Comparison of ENCODE assay signal across 1 mouse cellular context in the genomic region with DNA sequence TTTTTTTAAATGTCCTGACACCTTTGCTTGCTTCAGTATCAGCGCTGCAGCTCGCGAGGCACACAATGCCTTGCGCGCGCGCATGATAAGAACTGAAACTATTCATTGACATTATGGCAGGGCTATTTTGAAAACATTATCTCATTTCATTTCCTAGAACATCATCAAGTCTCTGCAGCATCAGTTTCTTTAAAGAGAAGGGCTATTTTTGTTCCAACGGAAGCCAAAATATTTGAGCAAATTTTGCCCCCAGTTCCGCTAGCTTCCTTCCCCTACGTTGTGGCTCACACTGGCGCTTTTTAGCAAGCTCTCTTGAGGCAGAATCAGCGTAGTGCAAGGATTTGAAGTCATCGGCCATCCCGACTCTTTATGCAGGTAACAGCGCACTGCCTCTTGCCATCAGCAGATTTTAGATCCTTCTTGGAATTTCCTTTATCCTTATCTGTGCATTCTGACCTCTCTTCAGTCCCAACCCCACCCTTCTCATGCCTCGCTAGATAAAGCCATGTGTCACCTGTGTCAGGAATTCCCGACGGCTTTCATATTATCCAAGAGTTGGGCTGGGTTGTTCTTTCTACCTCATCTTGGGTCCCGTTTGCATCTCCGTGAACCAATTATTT.
TF ChIP-seq lines count a peak whose summit lies in the region.

No protein-coding gene starts in this region.

TF ChIP-seq in MEL, 35 proteins besides CTCF, POLR2A, EP300 and RAD21 (continued from another document):
- TF ChIP-seq MAFK (IDR thresholded peaks at IDR 0.05; ENCODE audit: borderline replicate concordance, low read depth, low read length): no peak
- TF ChIP-seq ZMIZ1 (IDR thresholded peaks at IDR 0.05; ENCODE audit: low read depth, low read length): no peak
- TF ChIP-seq KAT2A (conservative IDR thresholded peaks at IDR 0.05; ENCODE audit: low read depth, low read length): no peak
- no peak for TF ChIP-seq UBTF (IDR thresholded peaks at IDR 0.05; ENCODE audit: borderline replicate concordance, insufficient read depth, low read depth, low read length)
- 0 out of 2 replicates have a peak, but pooled peaks have one; percentile 33 for TF ChIP-seq TCF12 (IDR thresholded peaks at IDR 0.05; ENCODE audit: low read depth, low read length)
- TF ChIP-seq NRF1 (IDR thresholded peaks at IDR 0.05; ENCODE audit: insufficient read depth, low read depth, low read length, poor library complexity, severe bottlenecking): peak; percentile 68
- peak; percentile 91 for TF ChIP-seq ETS1 (IDR thresholded peaks at IDR 0.05; ENCODE audit: low read depth, low read length)
- peak; percentile 50; the same call in 1 of the 2 replicates for TF ChIP-seq MYB (IDR thresholded peaks at IDR 0.05; ENCODE audit: low read depth, low read length)
- no peak for TF ChIP-seq USF1 (IDR thresholded peaks at IDR 0.05; ENCODE audit: low read depth, low read length)
- no peak for TF ChIP-seq SMC3 (IDR thresholded peaks at IDR 0.05; ENCODE audit: low read depth, low read length)
- TF ChIP-seq BHLHE40 (IDR thresholded peaks at IDR 0.05; ENCODE audit: borderline replicate concordance, low read depth, low read length): no peak
